Mouse (Mus musculus): ENCODE results near the gene Ndufb7.

The Ndufb7 gene

GRCm38 (mm10) chr8:83607661-83608397, 41.4 kb downstream of the Ndufb7 start, which contains the start of the genes Tecr and Dnajb1:
Gene Tecr (minus strand): TSS chr8:83607971.
Gene Dnajb1 (plus strand): TSS chr8:83608193.
- DNase-seq (ENCODE audit: low spot score), result peak; percentile 99

- DNase-seq (ENCODE audit: low spot score), result peak; percentile 38
These were observed 41.9 kb downstream of the Ndufb7 start for GRCm38 (mm10) chr8:83608398-83608829.

- no peak for DNase-seq (ENCODE audit: low spot score)
These were observed 42.6 kb downstream of the Ndufb7 start for GRCm38 (mm10) chr8:83609086-83609485.

- no peak for DNase-seq (ENCODE audit: low spot score)
These were observed 43.2 kb downstream of the Ndufb7 start for GRCm38 (mm10) chr8:83609547-83610180.

- DNase-seq (ENCODE audit: low spot score), result no peak
These were observed 45.5 kb downstream of the Ndufb7 start for GRCm38 (mm10) chr8:83611921-83612320.

- no peak for DNase-seq (ENCODE audit: low spot score)
These were observed 47.2 kb downstream of the Ndufb7 start for GRCm38 (mm10) chr8:83613695-83614094.

GRCm38 (mm10) chr8:83616625-83617024, 50.2 kb downstream of the Ndufb7 start:
- DNase-seq (ENCODE audit: low spot score), result no peak

- no peak for DNase-seq (ENCODE audit: low spot score)
These were observed 50.6 kb downstream of the Ndufb7 start for GRCm38 (mm10) chr8:83617111-83617510.

GRCm38 (mm10) chr8:83618566-83618965, 52.1 kb downstream of the Ndufb7 start:
- no peak for DNase-seq (ENCODE audit: low spot score)

GRCm38 (mm10) chr8:83619568-83620285, 53.3 kb downstream of the Ndufb7 start:
- DNase-seq (ENCODE audit: low spot score), result no peak

Measured in urinary bladder, postnatal 10 days (tissue).